Mouse (Mus musculus): ENCODE results near the gene Bcl2l1. TPM values are rescaled to one million over a fixed set of nuclear protein-coding genes. Genes with fewer than 3 reads are reported as not detected.

The Bcl2l1 gene
- polyA plus RNA-seq, 1 experiment, result 212 TPM

DNA sequence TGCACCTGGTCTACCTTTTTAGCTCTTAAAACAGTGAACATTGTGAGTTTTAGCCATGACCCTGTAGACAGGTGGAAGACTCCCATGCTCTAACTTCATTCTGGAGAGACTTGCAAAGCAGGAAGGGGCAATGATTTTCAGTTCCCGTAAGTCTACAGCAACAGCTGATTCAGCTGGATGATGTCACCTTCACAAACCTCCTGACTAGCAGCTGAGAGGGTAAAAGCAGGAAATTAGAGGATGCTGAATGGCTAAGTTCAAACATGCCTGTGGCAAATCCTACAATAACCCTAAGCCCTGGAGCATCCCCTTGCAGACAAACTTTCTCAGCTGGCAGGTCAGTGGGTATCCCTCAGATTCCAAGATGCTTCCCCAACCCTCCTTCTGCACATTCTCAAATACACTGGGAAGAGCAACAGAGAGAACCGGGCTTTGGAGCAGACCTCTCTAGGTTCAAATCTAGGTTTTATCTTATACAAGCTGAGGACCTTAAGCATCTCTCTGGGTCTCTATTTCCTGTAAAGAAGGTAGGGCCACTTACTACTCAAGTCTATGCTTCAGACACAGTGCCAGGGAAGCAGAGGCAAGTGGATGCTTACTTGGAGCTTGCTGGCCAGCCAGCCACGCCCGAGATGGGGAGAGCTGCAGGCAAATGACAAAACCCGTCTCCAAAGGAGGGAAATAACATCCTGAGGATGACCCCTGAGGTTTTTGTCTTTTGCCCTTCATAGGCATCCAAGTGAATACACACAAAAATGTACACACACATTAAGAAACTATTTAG, 21.2 kb downstream of the Bcl2l1 start:
- Histone ChIP-seq H3K36me3 (ENCODE audit: control insufficient read depth) (peaks cover 94% of the 10 kb centered on the region), H3K4me3 (replicated peaks) (peak overlapping the region; percentile 53), H3K27me3 (ENCODE audit: control insufficient read depth) (no peaks in the 10 kb centered on the region), H3K4me1 (ENCODE audit: control insufficient read depth) (peaks cover 97% of the 10 kb centered on the region), H3K9me3 (ENCODE audit: control insufficient read depth, low read length) (no peaks in the 10 kb centered on the region)
- TF ChIP-seq TAL1 (IDR thresholded peaks at IDR 0.05; ENCODE audit: low read length) (no peak), GATA1 (IDR thresholded peaks at IDR 0.05; ENCODE audit: low read length) (no peak)

DNA sequence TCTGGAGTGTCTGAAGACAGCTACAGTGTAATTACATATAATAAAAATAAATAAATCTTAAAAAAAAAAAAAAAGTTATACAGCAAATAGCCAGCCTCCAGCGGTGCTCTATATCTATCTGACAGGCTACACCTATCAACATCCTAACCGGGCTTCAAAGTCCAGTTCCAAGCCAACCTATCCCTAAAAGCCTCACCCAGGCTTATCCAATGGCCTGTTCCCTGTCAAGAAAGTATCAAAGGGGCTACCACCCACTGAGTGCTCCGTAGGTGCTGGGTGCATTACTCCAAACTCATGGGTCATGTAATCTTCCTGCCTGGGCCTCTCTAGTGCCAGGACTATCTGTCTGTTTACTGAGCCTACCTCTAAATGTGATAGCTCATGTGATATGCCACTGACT, 23.4 kb downstream of the Bcl2l1 start:
- no peaks in the 10 kb centered on the region for H3K9me3 ChIP-seq (ENCODE audit: control insufficient read depth, low read length)
- TF ChIP-seq GATA1 (IDR thresholded peaks at IDR 0.05; ENCODE audit: low read length) (no peak), TAL1 (IDR thresholded peaks at IDR 0.05; ENCODE audit: low read length) (no peak)
- no peaks in the 10 kb centered on the region for H3K27me3 ChIP-seq (ENCODE audit: control insufficient read depth)
- peaks cover 97% of the 10 kb centered on the region for H3K36me3 ChIP-seq (ENCODE audit: control insufficient read depth)
- no peak overlapping the region for H3K4me3 ChIP-seq (replicated peaks)
- peaks cover 97% of the 10 kb centered on the region for H3K4me1 ChIP-seq (ENCODE audit: control insufficient read depth)

DNA sequence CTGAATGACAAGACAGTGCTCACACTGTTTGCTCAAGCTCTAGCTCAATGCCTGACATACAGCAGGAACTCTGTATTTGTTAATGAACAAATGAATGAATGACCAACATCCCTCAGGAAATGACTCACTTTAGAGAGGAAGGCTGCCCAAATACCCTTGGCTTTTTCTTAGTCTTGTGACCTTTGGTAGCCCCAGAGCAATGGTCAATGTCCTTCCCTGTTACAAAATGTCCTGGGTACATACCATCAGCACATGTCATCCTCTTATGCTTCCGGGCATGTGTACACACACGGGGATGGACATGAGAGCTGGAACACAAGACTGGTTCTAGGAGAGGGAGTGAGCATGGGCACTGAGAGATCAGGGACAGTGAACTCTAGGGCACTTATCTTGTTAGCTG, 25.5 kb downstream of the Bcl2l1 start:
- Histone ChIP-seq H3K27me3 (ENCODE audit: control insufficient read depth) (no peaks in the 10 kb centered on the region), H3K9me3 (ENCODE audit: control insufficient read depth, low read length) (no peaks in the 10 kb centered on the region), H3K4me1 (ENCODE audit: control insufficient read depth) (peaks cover 97% of the 10 kb centered on the region), H3K4me3 (replicated peaks) (no peak overlapping the region), H3K36me3 (ENCODE audit: control insufficient read depth) (peaks cover 94% of the 10 kb centered on the region)
- TF ChIP-seq TAL1 (IDR thresholded peaks at IDR 0.05; ENCODE audit: low read length) (no peak), GATA1 (IDR thresholded peaks at IDR 0.05; ENCODE audit: low read length) (no peak)

DNA sequence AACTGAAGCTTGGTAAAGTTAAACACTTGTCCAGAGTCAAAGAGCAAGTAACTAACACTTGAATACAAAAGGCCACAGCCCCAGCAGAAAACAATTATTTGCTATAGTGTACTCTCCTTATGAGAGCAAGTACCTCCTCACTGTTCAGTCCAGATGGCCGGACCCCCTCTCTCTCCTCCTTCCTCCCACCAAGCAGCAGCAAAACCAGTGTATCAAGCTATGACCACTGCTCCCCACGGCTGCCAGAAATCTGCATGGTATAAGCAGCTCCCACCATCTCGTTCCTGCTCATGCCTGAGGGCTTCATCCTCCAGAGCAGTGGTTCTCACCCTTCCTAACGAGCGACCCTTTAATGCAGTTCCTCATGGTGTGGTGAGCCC, 26.4 kb downstream of the Bcl2l1 start:
- Histone ChIP-seq H3K4me1 (ENCODE audit: control insufficient read depth) (peaks cover 95% of the 10 kb centered on the region), H3K4me3 (replicated peaks) (no peak overlapping the region), H3K36me3 (ENCODE audit: control insufficient read depth) (peaks cover 88% of the 10 kb centered on the region), H3K27me3 (ENCODE audit: control insufficient read depth) (no peaks in the 10 kb centered on the region), H3K9me3 (ENCODE audit: control insufficient read depth, low read length) (no peaks in the 10 kb centered on the region)
- TF ChIP-seq TAL1 (IDR thresholded peaks at IDR 0.05; ENCODE audit: low read length) (no peak), GATA1 (IDR thresholded peaks at IDR 0.05; ENCODE audit: low read length) (no peak)

GRCm38 (mm10) chr2:152804408-152805110, 27.0 kb downstream of the Bcl2l1 start:
- Histone ChIP-seq H3K4me1 (ENCODE audit: control insufficient read depth) (peaks cover 94% of the 10 kb centered on the region), H3K36me3 (ENCODE audit: control insufficient read depth) (peaks cover 87% of the 10 kb centered on the region)
- no peak for TF ChIP-seq TAL1 (IDR thresholded peaks at IDR 0.05; ENCODE audit: low read length)
- TF ChIP-seq GATA1 (IDR thresholded peaks at IDR 0.05; ENCODE audit: low read length), result no peak

DNA sequence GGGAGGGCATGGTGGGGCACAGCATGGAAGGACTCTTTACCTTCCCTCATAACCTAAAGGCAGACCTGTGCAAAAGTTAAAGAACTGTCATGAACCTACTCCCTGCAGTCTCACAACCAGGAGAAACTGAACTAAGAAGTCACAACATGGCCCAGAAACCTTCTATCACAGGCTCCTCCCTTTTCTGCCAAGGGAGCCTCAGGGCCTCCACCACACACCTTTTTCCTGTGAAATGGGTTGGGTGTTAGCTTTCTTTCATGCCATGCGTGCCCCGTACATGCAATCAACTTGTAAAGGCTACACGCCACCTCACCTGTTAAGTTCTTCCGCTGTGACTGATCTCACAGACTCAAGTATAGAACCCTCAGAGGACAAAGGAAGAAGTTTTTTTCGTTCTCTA, 28.4 kb downstream of the Bcl2l1 start:
- peaks cover 87% of the 10 kb centered on the region for H3K36me3 ChIP-seq (ENCODE audit: control insufficient read depth)
- peaks cover 91% of the 10 kb centered on the region for H3K4me1 ChIP-seq (ENCODE audit: control insufficient read depth)
- peak overlapping the region; percentile 36 for H3K4me3 ChIP-seq (replicated peaks)
- TF ChIP-seq GATA1 (IDR thresholded peaks at IDR 0.05; ENCODE audit: low read length), result no peak
- no peak for TF ChIP-seq TAL1 (IDR thresholded peaks at IDR 0.05; ENCODE audit: low read length)
- no peaks in the 10 kb centered on the region for H3K27me3 ChIP-seq (ENCODE audit: control insufficient read depth)
- no peaks in the 10 kb centered on the region for H3K9me3 ChIP-seq (ENCODE audit: control insufficient read depth, low read length)

More at GRCm38 (mm10) chr2:152804408-152805110, 27.0 kb downstream of the Bcl2l1 start:
- peak overlapping the region; percentile 43 for H3K4me3 ChIP-seq (replicated peaks)
- no peaks in the 10 kb centered on the region for H3K27me3 ChIP-seq (ENCODE audit: control insufficient read depth)
- H3K9me3 ChIP-seq (ENCODE audit: control insufficient read depth, low read length), result no peaks in the 10 kb centered on the region

DNA sequence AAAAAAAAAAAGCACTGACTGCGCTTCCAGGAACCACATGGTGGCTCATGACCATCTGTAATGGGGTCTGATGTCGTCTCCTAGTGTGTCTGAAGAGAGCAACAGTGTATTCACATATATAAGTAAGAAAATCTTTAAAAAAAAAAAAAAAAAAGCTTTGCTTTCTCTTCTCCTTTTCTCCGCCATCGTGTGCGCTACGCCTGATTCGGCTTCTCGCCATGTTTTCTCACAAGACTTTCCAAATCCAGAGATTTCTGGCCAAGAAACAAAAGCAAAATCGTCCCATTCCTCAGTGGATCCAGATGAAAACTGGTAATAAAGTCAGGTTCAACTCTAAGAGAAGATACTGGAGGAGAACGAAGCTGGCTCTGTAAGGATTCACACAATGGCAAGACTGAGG, 29.2 kb downstream of the Bcl2l1 start:
- TF ChIP-seq GATA1 (IDR thresholded peaks at IDR 0.05; ENCODE audit: low read length) (no peak), TAL1 (IDR thresholded peaks at IDR 0.05; ENCODE audit: low read length) (no peak)
- no peaks in the 10 kb centered on the region for H3K27me3 ChIP-seq (ENCODE audit: control insufficient read depth)
- no peak overlapping the region for H3K4me3 ChIP-seq (replicated peaks)
- peaks cover 93% of the 10 kb centered on the region for H3K4me1 ChIP-seq (ENCODE audit: control insufficient read depth)
- H3K9me3 ChIP-seq (ENCODE audit: control insufficient read depth, low read length), result no peaks in the 10 kb centered on the region
- H3K36me3 ChIP-seq (ENCODE audit: control insufficient read depth), result peaks cover 88% of the 10 kb centered on the region

GRCm38 (mm10) chr2:152800762-152801113, 30.8 kb downstream of the Bcl2l1 start:
- Histone ChIP-seq H3K36me3 (ENCODE audit: control insufficient read depth) (peaks cover 87% of the 10 kb centered on the region), H3K4me1 (ENCODE audit: control insufficient read depth) (peaks cover 92% of the 10 kb centered on the region), H3K4me3 (replicated peaks) (no peak overlapping the region), H3K9me3 (ENCODE audit: control insufficient read depth, low read length) (no peaks in the 10 kb centered on the region), H3K27me3 (ENCODE audit: control insufficient read depth) (no peaks in the 10 kb centered on the region)
- TF ChIP-seq GATA1 (IDR thresholded peaks at IDR 0.05; ENCODE audit: low read length) (no peak), TAL1 (IDR thresholded peaks at IDR 0.05; ENCODE audit: low read length) (no peak)

GRCm38 (mm10) chr2:152799954-152800761, 31.4 kb downstream of the Bcl2l1 start:
- Histone ChIP-seq H3K4me1 (ENCODE audit: control insufficient read depth) (peaks cover 92% of the 10 kb centered on the region), H3K36me3 (ENCODE audit: control insufficient read depth) (peaks cover 87% of the 10 kb centered on the region)
- TF ChIP-seq TAL1 (IDR thresholded peaks at IDR 0.05; ENCODE audit: low read length), result no peak
- no peak for TF ChIP-seq GATA1 (IDR thresholded peaks at IDR 0.05; ENCODE audit: low read length)

More at GRCm38 (mm10) chr2:152799954-152800761, 31.4 kb downstream of the Bcl2l1 start:
- no peak overlapping the region for H3K4me3 ChIP-seq (replicated peaks)
- no peaks in the 10 kb centered on the region for H3K9me3 ChIP-seq (ENCODE audit: control insufficient read depth, low read length)
- H3K27me3 ChIP-seq (ENCODE audit: control insufficient read depth), result no peaks in the 10 kb centered on the region

Data from erythroblast, embryonic 14.5 days (primary cell).